Mouse (Mus musculus): ENCODE results near the gene Tmem100.

- TF ChIP-seq CTCF (IDR thresholded peaks at IDR 0.05; ENCODE audit: low read depth) = no peak
- no peak for TF ChIP-seq EP300 (optimal IDR thresholded peaks at IDR 0.05)
Measured at GRCm38 (mm10) chr11:90030557-90030956, 409 bp downstream of the Tmem100 start.
